Mouse (Mus musculus): ENCODE measurements around the gene Dalrd3.
"Not testable (repeated sequence)": the region's sequence is repeated elsewhere in the genome, so short reads cannot be mapped to it uniquely, and the experiment has no call there.

Dalrd3 gene

GRCm38 (mm10) chr9:108573774-108574690 lies 4.3 kb downstream of the Dalrd3 start:
- DNase-seq (ENCODE audit: low spot score in 2 of 2) = no peak

GRCm38 (mm10) chr9:108574921-108575320 lies 5.2 kb downstream of the Dalrd3 start:
- no peak for DNase-seq (ENCODE audit: low spot score in 2 of 2)

GRCm38 (mm10) chr9:108575321-108576297 lies 5.9 kb downstream of the Dalrd3 start:
- no peak for DNase-seq (ENCODE audit: low spot score in 2 of 2)

GRCm38 (mm10) chr9:108577025-108577424 lies 7.3 kb downstream of the Dalrd3 start:
- no peak for DNase-seq (ENCODE audit: low spot score in 2 of 2)

GRCm38 (mm10) chr9:108577934-108578544 lies 8.4 kb downstream of the Dalrd3 start:
- no peak for DNase-seq (ENCODE audit: low spot score in 2 of 2)

- DNase-seq (ENCODE audit: low spot score in 2 of 2) = peak; percentile 89 to 94
Measured at GRCm38 (mm10) chr9:108578545-108579343, 9.1 kb downstream of the Dalrd3 start, which contains the start of gene Wdr6. Wdr6 (minus strand) TSS chr9:108578739.

GRCm38 (mm10) chr9:108579344-108579690 lies 9.6 kb downstream of the Dalrd3 start:
- DNase-seq (ENCODE audit: low spot score in 2 of 2) = no peak

- DNase-seq (ENCODE audit: low spot score in 2 of 2) = peak; percentile 72 to 88
Measured at GRCm38 (mm10) chr9:108587571-108588180, 18.0 kb downstream of the Dalrd3 start.

- DNase-seq (ENCODE audit: low spot score in 2 of 2) = no peak
Measured at GRCm38 (mm10) chr9:108589229-108589628, 19.5 kb downstream of the Dalrd3 start.

- no peak for DNase-seq (ENCODE audit: low spot score in 2 of 2)
Measured at GRCm38 (mm10) chr9:108591462-108591861, 21.8 kb downstream of the Dalrd3 start.

- DNase-seq (ENCODE audit: low spot score in 2 of 2) = no peak
Measured at GRCm38 (mm10) chr9:108594354-108594753, 24.7 kb downstream of the Dalrd3 start.

GRCm38 (mm10) chr9:108596998-108597764 lies 27.5 kb downstream of the Dalrd3 start, which contains the start of gene P4htm:
P4htm (minus strand) TSS chr9:108597667.
- peak in 1 of 2 experiments; percentile 68 for DNase-seq (ENCODE audit: low spot score in 2 of 2)

GRCm38 (mm10) chr9:108599021-108599566 lies 29.4 kb downstream of the Dalrd3 start:
- no peak for DNase-seq (ENCODE audit: low spot score in 2 of 2)

GRCm38 (mm10) chr9:108600011-108600410 lies 30.3 kb downstream of the Dalrd3 start:
- no peak for DNase-seq (ENCODE audit: low spot score in 2 of 2)

GRCm38 (mm10) chr9:108601986-108602385 lies 32.3 kb downstream of the Dalrd3 start:
- no peak for DNase-seq (ENCODE audit: low spot score in 2 of 2)

- not testable (repeated sequence) for DNase-seq (ENCODE audit: low spot score in 2 of 2)
Measured at GRCm38 (mm10) chr9:108607929-108608328, 38.2 kb downstream of the Dalrd3 start.

GRCm38 (mm10) chr9:108608889-108609288 lies 39.2 kb downstream of the Dalrd3 start:
- no peak for DNase-seq (ENCODE audit: low spot score in 2 of 2)

- DNase-seq (ENCODE audit: low spot score in 2 of 2) = no peak
Measured at GRCm38 (mm10) chr9:108611488-108611887, 41.8 kb downstream of the Dalrd3 start.

GRCm38 (mm10) chr9:108617301-108617700 lies 47.6 kb downstream of the Dalrd3 start:
- no peak for DNase-seq (ENCODE audit: low spot score in 2 of 2)

Data from frontal cortex, postnatal 14 days (tissue).